ENCODE assay signal across 10 mouse cellular contexts in the genomic region with DNA sequence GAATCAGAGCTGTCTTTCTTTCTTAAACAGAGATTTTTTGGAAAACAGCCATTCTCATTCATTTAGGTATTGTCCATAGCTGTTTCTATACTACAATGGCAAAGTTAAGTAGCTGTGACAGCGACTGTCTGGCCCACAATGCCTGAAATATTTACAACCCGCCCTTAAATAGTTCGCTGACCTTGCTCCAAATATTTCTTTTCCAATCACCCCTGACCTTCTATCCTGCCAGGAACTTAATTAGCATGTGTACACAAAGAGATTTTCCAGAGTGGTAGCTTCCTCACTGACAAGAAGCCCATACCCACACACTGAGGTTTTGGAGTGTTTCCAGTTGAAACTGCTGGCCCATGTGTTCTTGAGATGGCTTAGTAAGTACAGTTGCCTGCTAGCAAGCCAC.
DNase-seq lines count a peak whose midpoint lies in the region; ATAC-seq and TF ChIP-seq lines count a peak whose summit lies in the region.
"Had no signal": no experiment of that assay in that cellular context is flagged by ENCODE, and none has a peak within 500 bp of the region (broad histone marks: within the 10 kb centered on the region; RNA-seq: fewer than 3 reads in every experiment).

No protein-coding gene starts in this region.

- no peak overlapping the region for H3K9ac ChIP-seq in kidney, postnatal 0 days (ENCODE audit: low read depth, low read length)
- no peak overlapping the region for H3K9ac ChIP-seq in hindbrain, embryonic 14.5 days
- no peak overlapping the region for H3K9ac ChIP-seq in neural tube, embryonic 12.5 days
- H3K9ac ChIP-seq: liver, embryonic 15.5 days had no signal

- peak; percentile 8 for DNase-seq in kidney, postnatal 0 days (ENCODE audit: low spot score)
- DNase-seq in kidney, adult 2 months = no peak
- peak; percentile 23 for DNase-seq in embryo, embryonic 11.5 days (ENCODE audit: low read depth, low spot score)
- peak; percentile 56 for DNase-seq in hindbrain, embryonic 14.5 days (ENCODE audit: low spot score)
- no peak for DNase-seq in gastrocnemius, adult 2 months
- no peak for DNase-seq in thymus, postnatal 0 days (ENCODE audit: low spot score)
- DNase-seq in right cerebral cortex, adult 18-20 months = no peak
- DNase-seq: heart, adult 18-20 months had no signal

- H3K4me3 ChIP-seq in kidney, postnatal 0 days (replicated peaks; ENCODE audit: low read depth, low read length) = no peak overlapping the region
- no peak overlapping the region for H3K4me3 ChIP-seq in kidney, adult 2 months (ENCODE audit: insufficient read depth, low read depth, low read length)
- no peak overlapping the region for H3K4me3 ChIP-seq in hindbrain, embryonic 14.5 days (replicated peaks; ENCODE audit: low read length)
- H3K4me3 ChIP-seq in neural tube, embryonic 12.5 days = no peak overlapping the region
- no peak overlapping the region for H3K4me3 ChIP-seq in gastrocnemius, adult 2 months
- H3K4me3 ChIP-seq: liver, embryonic 15.5 days had no signal

- intact Hi-C loops in gastrocnemius, adult 2 months (cut with DNase I) = no loop called here

- H3K27ac ChIP-seq in kidney, postnatal 0 days = no peak overlapping the region
- no peak overlapping the region for H3K27ac ChIP-seq in kidney, adult 2 months (ENCODE audit: insufficient read depth, low read depth, low read length)
- H3K27ac ChIP-seq in hindbrain, embryonic 14.5 days = no peak overlapping the region
- no peak overlapping the region for H3K27ac ChIP-seq in neural tube, embryonic 12.5 days
- H3K27ac ChIP-seq in gastrocnemius, adult 2 months = no peak overlapping the region
- H3K27ac ChIP-seq: liver, embryonic 15.5 days had no signal

- H3K27me3 ChIP-seq in kidney, postnatal 0 days (ENCODE audit: insufficient read depth, low read length) = no peaks in the 10 kb centered on the region
- H3K27me3 ChIP-seq in kidney, adult 2 months (replicated peaks; ENCODE audit: control insufficient read depth, insufficient read depth, low read length) = no peaks in the 10 kb centered on the region
- H3K27me3 ChIP-seq in hindbrain, embryonic 14.5 days (ENCODE audit: control insufficient read depth, insufficient read depth, low read length) = no peaks in the 10 kb centered on the region
- no peaks in the 10 kb centered on the region for H3K27me3 ChIP-seq in neural tube, embryonic 12.5 days (replicated peaks)
- H3K27me3 ChIP-seq: liver, embryonic 15.5 days had no signal

- no peaks in the 10 kb centered on the region for H3K4me1 ChIP-seq in kidney, postnatal 0 days (replicated peaks; ENCODE audit: insufficient read depth, low read length)
- no peaks in the 10 kb centered on the region for H3K4me1 ChIP-seq in kidney, adult 2 months (ENCODE audit: control insufficient read depth, insufficient read depth, low read length)
- H3K4me1 ChIP-seq in hindbrain, embryonic 14.5 days (replicated peaks; ENCODE audit: control insufficient read depth, insufficient read depth, low read length) = peaks cover 10% of the 10 kb centered on the region
- peaks cover 15% of the 10 kb centered on the region; the same call in 1 of the 2 replicates for H3K4me1 ChIP-seq in neural tube, embryonic 12.5 days
- H3K4me1 ChIP-seq: liver, embryonic 15.5 days had no signal

- no peak for TF ChIP-seq POLR2A in kidney, adult 2 months (IDR thresholded peaks at IDR 0.05; ENCODE audit: low read depth, low read length)

- 39% methylated on average over 3 of the region's 3 CpGs for WGBS in kidney, postnatal 0 days
- 43% methylated on average over 3 of the region's 3 CpGs for WGBS in kidney, adult 2 months
- 8% methylated on average over 3 of the region's 3 CpGs for WGBS in hindbrain, embryonic 14.5 days
- WGBS in neural tube, embryonic 12.5 days = 18% methylated on average over 3 of the region's 3 CpGs

- no peak overlapping the region for H3K4me2 ChIP-seq in kidney, postnatal 0 days (ENCODE audit: low read length)
- H3K4me2 ChIP-seq in hindbrain, embryonic 14.5 days (replicated peaks) = no peak overlapping the region
- H3K4me2 ChIP-seq in neural tube, embryonic 12.5 days (replicated peaks) = no peak overlapping the region
- H3K4me2 ChIP-seq: liver, embryonic 15.5 days had no signal

- no peak for ATAC-seq in kidney, postnatal 0 days (replicated peaks; ENCODE audit: low FRiP score, low read depth)
- ATAC-seq in hindbrain, embryonic 14.5 days (ENCODE audit: low FRiP score) = peak; percentile 89
- ATAC-seq in neural tube, embryonic 12.5 days (ENCODE audit: low FRiP score, low read depth) = peak; percentile 93

- no peak for TF ChIP-seq CTCF in kidney, postnatal 0 days (IDR thresholded peaks at IDR 0.05; ENCODE audit: low read depth)
- TF ChIP-seq CTCF in kidney, adult 2 months (conservative IDR thresholded peaks at IDR 0.05; ENCODE audit: insufficient read depth, insufficient read length, low read depth, low read length) = no peak
- no peak for TF ChIP-seq CTCF in gastrocnemius, adult 2 months (IDR thresholded peaks at IDR 0.05)

- H3K36me3 ChIP-seq in kidney, postnatal 0 days (ENCODE audit: insufficient read depth, low read length) = no peaks in the 10 kb centered on the region
- no peaks in the 10 kb centered on the region for H3K36me3 ChIP-seq in kidney, adult 2 months (ENCODE audit: control insufficient read depth, insufficient read depth, low read length)
- H3K36me3 ChIP-seq in hindbrain, embryonic 14.5 days (replicated peaks; ENCODE audit: control insufficient read depth, insufficient read depth) = no peaks in the 10 kb centered on the region
- no peaks in the 10 kb centered on the region for H3K36me3 ChIP-seq in neural tube, embryonic 12.5 days
- H3K36me3 ChIP-seq: liver, embryonic 15.5 days had no signal

- no peaks in the 10 kb centered on the region for H3K9me3 ChIP-seq in kidney, postnatal 0 days (replicated peaks; ENCODE audit: low read length)
- no peaks in the 10 kb centered on the region for H3K9me3 ChIP-seq in hindbrain, embryonic 14.5 days (ENCODE audit: control insufficient read depth, low read length)
- H3K9me3 ChIP-seq in neural tube, embryonic 12.5 days = no peaks in the 10 kb centered on the region
- H3K9me3 ChIP-seq: liver, embryonic 15.5 days had no signal

Comparison
In these comparisons a context has a peak if more than half of its experiments do, and no peak if none do; other contexts are left out.
1. DNase-seq: peak in kidney, postnatal 0 days (single experiment), embryo, embryonic 11.5 days (single experiment) and hindbrain, embryonic 14.5 days (single experiment); none in kidney, adult 2 months (single experiment), gastrocnemius, adult 2 months (single experiment), thymus, postnatal 0 days (single experiment) and right cerebral cortex, adult 18-20 months (single experiment).